Comparison of ENCODE assay signal across 8 mouse cellular contexts in genomic region chr8:122906463-122907021, GRCm38 (mm10). TPM values are rescaled to one million over a fixed set of nuclear protein-coding genes. Genes with fewer than 3 reads are reported as not detected.
DNase-seq lines count a peak whose midpoint lies in the region; ATAC-seq and TF ChIP-seq lines count a peak whose summit lies in the region.

No protein-coding gene starts in this region.

- H3K4me1 ChIP-seq in ES-E14 (ENCODE audit: control insufficient read depth in 2 of 2, insufficient read depth in 2 of 2, low read length in 2 of 2, poor library complexity in 1 of 2): peaks cover 2 to 7% of the 10 kb centered on the region in 2 experiments; a peak in 1 of 4 replicates
- H3K4me1 ChIP-seq in forebrain, embryonic 16.5 days (replicated peaks; ENCODE audit: control insufficient read depth, insufficient read depth, low read length): peaks cover 7% of the 10 kb centered on the region
- H3K4me1 ChIP-seq in lung, embryonic 15.5 days: peaks cover 9% of the 10 kb centered on the region

- H3K4me3 ChIP-seq in ES-E14 (ENCODE audit: insufficient read depth in 1 of 2, low read depth in 1 of 2, low read length in 2 of 2, poor library complexity in 1 of 2, severe bottlenecking in 1 of 2): no peak overlapping the region
- H3K4me3 ChIP-seq in forebrain, embryonic 16.5 days (replicated peaks; ENCODE audit: low read length): no peak overlapping the region
- H3K4me3 ChIP-seq in layer of hippocampus, adult 2 months: no peak overlapping the region; the same call in 1 of the 2 replicates
- H3K4me3 ChIP-seq in lung, embryonic 15.5 days: no peak overlapping the region

- no peak overlapping the region for H3K27ac ChIP-seq in ES-E14 (ENCODE audit: insufficient read depth, low read depth, low read length, poor library complexity, severe bottlenecking)
- no peak overlapping the region for H3K27ac ChIP-seq in forebrain, embryonic 16.5 days (ENCODE audit: low read length)
- H3K27ac ChIP-seq in layer of hippocampus, adult 2 months: peak overlapping the region; percentile 90
- no peak overlapping the region for H3K27ac ChIP-seq in lung, embryonic 15.5 days

- peak; percentile 98 for TF ChIP-seq CTCF in layer of hippocampus, adult 2 months (conservative IDR thresholded peaks at IDR 0.05)

- H3K36me3 ChIP-seq in ES-E14 (ENCODE audit: control insufficient read depth, insufficient read depth, low read length, poor library complexity, severe bottlenecking): peaks cover 27% of the 10 kb centered on the region; the same call in 1 of the 2 replicates
- peaks cover 5% of the 10 kb centered on the region; the same call in 1 of the 2 replicates for H3K36me3 ChIP-seq in forebrain, embryonic 16.5 days (ENCODE audit: control insufficient read depth, insufficient read depth)
- H3K36me3 ChIP-seq in lung, embryonic 15.5 days: peaks cover 14% of the 10 kb centered on the region

- no peaks in the 10 kb centered on the region for H3K9me3 ChIP-seq in ES-E14 (ENCODE audit: control insufficient read depth, insufficient read depth, low read depth, low read length)
- H3K9me3 ChIP-seq in forebrain, embryonic 16.5 days (ENCODE audit: control insufficient read depth, low read length): no peaks in the 10 kb centered on the region
- no peaks in the 10 kb centered on the region for H3K9me3 ChIP-seq in lung, embryonic 15.5 days

- no peak overlapping the region for H3K4me2 ChIP-seq in forebrain, embryonic 16.5 days (ENCODE audit: low read length)
- no peak overlapping the region for H3K4me2 ChIP-seq in lung, embryonic 15.5 days

- H3K27me3 ChIP-seq in forebrain, embryonic 16.5 days (replicated peaks; ENCODE audit: control insufficient read depth, insufficient read depth, low read length): no peaks in the 10 kb centered on the region
- no peaks in the 10 kb centered on the region for H3K27me3 ChIP-seq in lung, embryonic 15.5 days

- peak; percentile 51 for DNase-seq in ES-E14 (ENCODE audit: low read depth, low spot score)
- DNase-seq in cerebellum, adult 11-12 months: peak; percentile 80
- peak; percentile 88 to 93 for DNase-seq in heart, postnatal 36 days
- peak; percentile 91 to 92 for DNase-seq in layer of hippocampus, adult 2 months (ENCODE audit: low spot score in 2 of 2)
- DNase-seq in ovary, adult 18-20 months (ENCODE audit: low spot score): peak; percentile 92
- DNase-seq in thymus, postnatal 0 days (ENCODE audit: low spot score): peak; percentile 89

- peak; percentile 88 for ATAC-seq in forebrain, embryonic 16.5 days
- ATAC-seq in lung, embryonic 15.5 days (ENCODE audit: borderline replicate concordance, extremely low read depth, low FRiP score, low TSS enrichment): peak; percentile 69

- intact Hi-C loops in heart, postnatal 36 days (cut with DNase I): loop anchor here (1.0 to 10.0 kb wide), 3 partner anchors 136 to 298 kb away; partner anchors contain the start of gene Ankrd11

- WGBS in forebrain, embryonic 16.5 days: 35% methylated on average over 6 of the region's 6 CpGs
- WGBS in lung, embryonic 15.5 days: 19% methylated on average over 6 of the region's 6 CpGs

- no peak overlapping the region for H3K9ac ChIP-seq in ES-E14 (ENCODE audit: insufficient read depth, low read depth, low read length, poor library complexity, severe bottlenecking)
- no peak overlapping the region for H3K9ac ChIP-seq in forebrain, embryonic 16.5 days (replicated peaks; ENCODE audit: low read depth, low read length)
- no peak overlapping the region for H3K9ac ChIP-seq in lung, embryonic 15.5 days

- in situ Hi-C loops in ES-E14 (cut with MboI; ENCODE audit: low sequenced_read_pairs in 2 of 2, unreplicated experiment in 2 of 2): no loop called here

TF ChIP-seq in ES-E14, 5 proteins besides CTCF, POLR2A, EP300 and RAD21:
- TF ChIP-seq ZNF384 (IDR thresholded peaks at IDR 0.05; ENCODE audit: low read depth, low read length) (no peak), CHD2 (IDR thresholded peaks at IDR 0.05; ENCODE audit: low read depth, low read length) (no peak), HCFC1 (IDR thresholded peaks at IDR 0.05; ENCODE audit: borderline replicate concordance, insufficient read depth, low read length) (no peak), MAFK (IDR thresholded peaks at IDR 0.05; ENCODE audit: insufficient read depth, low read depth, low read length) (no peak), ZC3H11A (IDR thresholded peaks at IDR 0.05; ENCODE audit: borderline replicate concordance, low read depth, low read length) (0 out of 2 replicates have a peak, but pooled peaks have one; percentile 45)

RNA-seq across cellular contexts. Expression of gene Cdh15, which starts 58.8 kb away (rescaled TPM):
- 0.76 and 1.1 TPM in 2 replicates for total RNA-seq in ES-E14 (2012; rRNA removed)
- polyA plus RNA-seq in forebrain, embryonic 16.5 days (2015; fragmentation: Nextera tagmentation; extraction: Ambion mirVana): 1.2 and 1.6 TPM in 2 replicates
- total RNA-seq in heart, postnatal 36 days (2021): not detected
- total RNA-seq in layer of hippocampus, adult 2 months (2021): under 1 TPM; 0.93 to 1.00 TPM
- polyA plus RNA-seq in lung, embryonic 15.5 days (2015; fragmentation: Nextera tagmentation; extraction: Ambion mirVana): 0.11 and 0.43 TPM in 2 replicates
- 0.21 and 0.36 TPM in 2 replicates for polyA plus RNA-seq in thymus, postnatal 0 days (2015; fragmentation: Nextera tagmentation; extraction: Ambion mirVana)
